Mouse (Mus musculus) heart, embryonic 10.5 days (tissue): ENCODE measurements around the gene Rnf4. TPM values are rescaled to one million over a fixed set of nuclear protein-coding genes. Genes with fewer than 3 reads are reported as not detected.

Source experiments
- DNase-seq: peaks from one replicate; pipeline ENCODE4 v3.0.0-alpha.2; 2017; ENCODE audit warnings: low spot score
- H3K27ac ChIP-seq: fragments of 300-500 bp; sonication (generic); 2 replicates; pipeline ENCODE4 v1.5.1; 2016; ENCODE audit warnings: mild to moderate bottlenecking
- H3K27me3 ChIP-seq: fragments of 300-500 bp; sonication (generic); 2 replicates; pipeline ENCODE4 v1.6.1; 2016; ENCODE audit warnings: mild to moderate bottlenecking; ENCODE audit not compliant: poor library complexity, insufficient read depth, severe bottlenecking
- H3K36me3 ChIP-seq: fragments of 300-500 bp; sonication (generic); 2 replicates; pipeline ENCODE4 v1.6.1; 2016; ENCODE audit warnings: mild to moderate bottlenecking, moderate library complexity
- H3K4me1 ChIP-seq: fragments of 300-500 bp; sonication (generic); 2 replicates; pipeline ENCODE4 v1.6.1; 2016; ENCODE audit warnings: mild to moderate bottlenecking
- H3K4me3 ChIP-seq: fragments of 300-500 bp; sonication (generic); 2 replicates; pipeline ENCODE4 v1.5.1; 2016; ENCODE audit warnings: mild to moderate bottlenecking, moderate library complexity
- H3K9me3 ChIP-seq: fragments of 300-500 bp; sonication (generic); 2 replicates; pipeline ENCODE4 v1.6.1; 2016; ENCODE audit warnings: mild to moderate bottlenecking, moderate library complexity
- WGBS: fragments of 180-500 bp; shearing (Covaris S2); methylation state at CpG from one replicate; pipeline ENCODE4 v1.1.7; 2016; 5-methylcytosine and 5-hydroxymethylcytosine counted together
- polyA plus RNA-seq: library from polyadenylated mRNA; unstranded; fragments of >200 nt; fragmentation: Nextera tagmentation; extraction: Ambion mirVana; gene quantifications from 2 replicates; pipeline ENCODE4 v1.2.1, GENCODE M21; 2016

Gene Rnf4
- polyA plus RNA-seq, 1 experiment from 2014 or later = 156 TPM

- Histone ChIP-seq H3K9me3 (no peaks in the 10 kb centered on the region), H3K27me3 (no peaks in the 10 kb centered on the region), H3K36me3 (peaks cover 74% of the 10 kb centered on the region), H3K27ac (no peak overlapping the region), H3K4me3 (no peak overlapping the region), H3K4me1 (0 out of 2 replicates have a peak, but pooled peaks cover 5% of the 10 kb centered on the region)
- DNase-seq = no peak
- WGBS = 90% methylated on average over 3 of the region's 3 CpGs
Measured at GRCm38 (mm10) chr5:34360261-34360660, 24.2 kb downstream of the Rnf4 start.

DNA sequence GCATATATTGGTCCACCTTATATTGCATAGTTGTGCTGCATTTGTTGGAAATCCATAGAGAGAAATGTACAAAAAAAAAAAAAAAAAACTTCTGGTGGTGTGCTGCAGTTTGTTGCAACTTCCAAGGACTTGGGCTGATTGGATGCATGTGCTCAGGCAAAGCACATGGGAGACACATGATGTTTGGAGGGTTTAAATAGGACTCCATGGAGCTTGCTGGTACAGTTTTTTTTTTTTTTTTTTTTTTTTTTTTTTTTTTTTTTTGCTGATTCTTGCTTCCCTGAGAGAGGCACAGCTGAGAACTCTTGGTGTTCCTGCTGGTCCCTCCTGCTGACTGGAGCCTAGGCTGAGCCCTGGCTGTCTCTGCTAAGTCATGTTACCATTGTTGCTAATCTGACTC lies 27.0 kb downstream of the Rnf4 start:
- Histone ChIP-seq H3K36me3 (peaks cover 50% of the 10 kb centered on the region), H3K9me3 (no peaks in the 10 kb centered on the region), H3K4me1 (0 out of 2 replicates have a peak, but pooled peaks cover 5% of the 10 kb centered on the region), H3K27ac (no peak overlapping the region), H3K27me3 (no peaks in the 10 kb centered on the region), H3K4me3 (no peak overlapping the region)
- no peak for DNase-seq

DNA sequence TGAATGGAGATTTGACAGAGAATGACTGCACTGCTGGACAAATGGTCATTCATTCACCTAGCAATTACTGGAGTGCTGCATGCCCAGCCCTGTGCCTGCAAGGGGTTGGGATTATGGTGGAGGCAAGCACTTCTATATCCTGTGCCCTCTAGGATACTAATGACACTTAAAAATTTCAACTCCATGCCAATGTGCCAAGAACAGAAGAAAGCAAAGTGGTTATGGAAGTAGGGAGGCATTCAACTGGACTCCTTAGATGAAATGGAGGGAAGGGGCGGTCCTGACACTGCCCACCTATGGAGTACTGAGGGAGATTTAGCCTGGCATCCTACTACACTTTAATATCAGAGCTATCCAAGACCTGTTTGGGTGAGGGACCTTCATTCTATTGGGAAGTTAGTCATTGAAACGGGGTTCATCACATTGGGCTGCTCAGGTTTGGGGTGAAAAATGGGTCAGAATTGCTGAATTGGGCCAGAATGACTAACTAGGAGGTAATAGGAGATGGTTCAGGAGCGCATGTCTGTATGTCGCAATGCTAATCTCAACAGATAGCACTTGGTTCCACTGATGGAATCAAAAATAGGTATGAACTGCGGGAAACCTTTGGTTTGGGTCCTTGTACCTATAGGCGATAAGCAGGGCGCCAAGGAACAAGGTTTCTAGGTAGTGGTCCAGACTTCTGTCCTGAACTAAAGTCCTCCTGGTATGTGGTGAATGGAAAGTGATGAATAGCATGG lies 32.6 kb downstream of the Rnf4 start:
- Histone ChIP-seq H3K9me3 (no peaks in the 10 kb centered on the region), H3K27me3 (no peaks in the 10 kb centered on the region), H3K36me3 (peaks cover 11% of the 10 kb centered on the region), H3K4me3 (peak overlapping the region; percentile 87), H3K4me1 (peaks cover 13% of the 10 kb centered on the region), H3K27ac (peak overlapping the region; percentile 95)
- WGBS = 61% methylated on average over 7 of the region's 7 CpGs
- DNase-seq = no peak

- peaks cover 10% of the 10 kb centered on the region for H3K36me3 ChIP-seq
- WGBS = under 1% methylated on average over 59 of the region's 64 CpGs
- peak within 1 kb of the TSS; percentile 95 for H3K27ac ChIP-seq
- peaks cover 13% of the 10 kb centered on the region for H3K4me1 ChIP-seq
- DNase-seq = peak; percentile 98
- H3K27me3 ChIP-seq = no peaks in the 10 kb centered on the region
- no peaks in the 10 kb centered on the region for H3K9me3 ChIP-seq
- H3K4me3 ChIP-seq = peak within 1 kb of the TSS; percentile 87
Measured at GRCm38 (mm10) chr5:34369341-34370021, 33.4 kb downstream of the Rnf4 start, which contains the start of gene Fam193a. Gene Fam193a, plus strand, starts transcription at chr5:34369933.

DNA sequence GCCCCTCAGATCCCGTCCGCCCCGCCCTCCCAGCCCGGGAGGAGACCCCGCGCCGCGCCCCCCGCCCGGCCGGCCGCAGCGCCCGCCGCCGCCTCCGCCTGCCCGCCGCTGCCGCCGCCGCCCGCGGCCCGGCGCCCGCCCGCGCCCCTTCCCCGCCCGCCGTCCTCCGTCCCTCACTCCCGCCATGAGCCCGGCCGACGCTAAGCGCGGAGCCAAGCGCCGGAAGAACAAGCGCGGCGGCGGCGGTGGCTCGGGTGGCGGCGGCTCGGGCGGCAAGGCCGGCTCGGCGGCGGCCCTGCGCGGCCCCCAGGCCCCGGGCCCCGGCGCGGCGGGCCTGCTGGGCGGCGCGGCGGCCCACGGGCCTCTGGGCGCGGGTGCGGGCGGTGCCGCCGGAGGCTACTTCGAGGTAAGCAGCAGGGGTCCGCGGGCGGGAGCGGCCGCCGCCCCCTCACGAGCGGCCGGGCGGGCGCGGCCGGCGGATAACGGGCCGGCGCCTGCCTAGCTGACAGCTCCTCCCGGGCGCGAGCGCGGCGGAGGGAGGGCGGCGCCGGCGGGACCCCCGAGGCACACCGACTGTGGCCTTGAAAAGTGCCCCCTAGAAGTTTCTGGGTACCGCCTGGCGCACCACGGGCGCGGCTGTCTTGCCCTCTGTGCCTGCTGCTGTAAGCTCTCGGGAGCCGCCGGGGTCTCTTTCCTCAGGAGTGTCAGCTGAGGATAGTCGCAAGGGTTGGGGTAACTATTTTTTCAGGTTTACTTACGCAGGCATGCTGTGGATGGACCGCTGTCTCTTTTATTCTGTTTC lies 34.1 kb downstream of the Rnf4 start:
- Histone ChIP-seq H3K4me1 (peaks cover 13% of the 10 kb centered on the region), H3K27me3 (no peaks in the 10 kb centered on the region), H3K27ac (peak overlapping the region; percentile 95), H3K36me3 (peaks cover 3% of the 10 kb centered on the region; the same call in 1 of the 2 replicates), H3K4me3 (peak overlapping the region; percentile 87), H3K9me3 (no peaks in the 10 kb centered on the region)
- DNase-seq = peak; percentile 78
- 11% methylated on average over 108 of the region's 114 CpGs for WGBS

GRCm38 (mm10) chr5:34370840-34371239 lies 34.8 kb downstream of the Rnf4 start:
- H3K27me3 ChIP-seq = no peaks in the 10 kb centered on the region

GRCm38 (mm10) chr5:34372141-34372540 lies 36.1 kb downstream of the Rnf4 start:
- Histone ChIP-seq H3K27ac (no peak overlapping the region), H3K4me3 (no peak overlapping the region), H3K9me3 (no peaks in the 10 kb centered on the region), H3K27me3 (no peaks in the 10 kb centered on the region), H3K4me1 (peaks cover 13% of the 10 kb centered on the region), H3K36me3 (no peaks in the 10 kb centered on the region)
- DNase-seq = no peak

More at GRCm38 (mm10) chr5:34370840-34371239, 34.8 kb downstream of the Rnf4 start:
- Histone ChIP-seq H3K27ac (no peak overlapping the region), H3K4me1 (peaks cover 13% of the 10 kb centered on the region), H3K36me3 (no peaks in the 10 kb centered on the region), H3K9me3 (no peaks in the 10 kb centered on the region), H3K4me3 (peak overlapping the region; percentile 87)
- no peak for DNase-seq
- WGBS = 29% methylated on average over 8 of the region's 8 CpGs

DNA sequence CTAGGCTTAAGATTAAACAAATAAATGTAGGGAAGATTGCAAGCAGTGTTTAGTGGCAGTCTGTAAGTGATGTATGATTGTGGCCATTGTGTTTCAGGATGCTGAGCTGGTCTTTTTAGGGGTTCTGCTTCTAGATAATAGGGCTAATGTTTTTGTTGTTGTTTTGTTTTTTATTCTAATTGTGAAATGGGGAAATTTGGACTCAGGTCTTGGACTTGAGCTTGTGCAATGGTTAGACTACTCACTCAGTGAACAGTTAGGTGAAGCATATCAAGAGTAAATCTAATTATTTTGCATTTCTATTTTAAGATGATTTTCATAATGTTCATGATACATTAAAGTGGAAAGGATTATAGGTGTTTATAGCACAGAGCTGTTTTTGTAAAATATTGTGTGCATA lies 36.5 kb downstream of the Rnf4 start:
- DNase-seq = no peak
- H3K4me3 ChIP-seq = no peak overlapping the region
- no peaks in the 10 kb centered on the region for H3K36me3 ChIP-seq
- no peaks in the 10 kb centered on the region for H3K27me3 ChIP-seq
- peaks cover 13% of the 10 kb centered on the region for H3K4me1 ChIP-seq
- no peak overlapping the region for H3K27ac ChIP-seq
- H3K9me3 ChIP-seq = no peaks in the 10 kb centered on the region

- no peaks in the 10 kb centered on the region for H3K9me3 ChIP-seq
- H3K27me3 ChIP-seq = no peaks in the 10 kb centered on the region
- 0 out of 2 replicates have a peak, but pooled peaks cover 3% of the 10 kb centered on the region for H3K4me1 ChIP-seq
- no peak overlapping the region for H3K4me3 ChIP-seq
- DNase-seq = no peak
- no peaks in the 10 kb centered on the region for H3K36me3 ChIP-seq
- no peak overlapping the region for H3K27ac ChIP-seq
Measured at GRCm38 (mm10) chr5:34378787-34379186, 42.7 kb downstream of the Rnf4 start.

DNA sequence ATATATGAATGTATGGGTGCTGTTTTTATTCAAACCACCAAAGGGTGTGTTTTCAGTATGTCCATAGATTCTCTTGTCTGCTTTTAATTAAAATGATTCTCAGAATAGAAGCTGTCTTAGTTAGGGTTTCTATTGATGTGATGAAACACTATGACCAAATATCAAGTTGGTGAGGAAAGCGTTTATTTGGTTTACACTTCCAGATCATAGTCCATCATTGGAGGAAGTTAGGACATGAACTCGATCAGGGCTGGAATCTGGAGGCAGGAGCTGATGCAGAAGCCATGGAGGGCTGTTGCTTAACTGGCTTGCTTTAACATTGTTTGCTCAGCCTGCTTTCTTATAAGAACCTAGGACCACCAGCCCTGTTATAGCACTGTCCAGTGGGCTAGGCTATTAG lies 45.6 kb downstream of the Rnf4 start:
- H3K4me1 ChIP-seq = 0 out of 2 replicates have a peak, but pooled peaks cover 3% of the 10 kb centered on the region

DNA sequence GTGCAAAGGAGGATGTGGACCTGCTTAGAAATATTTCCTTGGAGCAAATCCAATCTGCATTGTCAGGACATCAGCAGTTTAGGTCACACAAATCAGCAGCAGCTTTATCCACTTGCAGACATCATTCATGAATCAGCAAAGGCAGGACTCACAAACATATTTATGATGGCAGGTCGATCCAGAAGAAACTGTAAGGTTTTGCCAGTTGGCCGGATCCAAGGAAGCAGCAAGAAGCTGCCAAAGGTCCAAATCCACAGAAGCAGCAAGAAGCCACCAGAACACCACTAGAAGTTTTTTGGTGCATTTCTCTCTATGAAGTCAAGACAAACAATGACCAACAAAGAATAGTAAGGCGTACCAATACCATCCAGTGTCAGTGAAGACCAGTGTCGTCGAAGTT lies 49.5 kb downstream of the Rnf4 start:
- H3K4me3 ChIP-seq = no peak overlapping the region

More for the DNA sequence above, 45.6 kb downstream of the Rnf4 start:
- H3K27ac ChIP-seq = no peak overlapping the region
- DNase-seq = no peak
- H3K27me3 ChIP-seq = no peaks in the 10 kb centered on the region
- no peak overlapping the region for H3K4me3 ChIP-seq
- 90% methylated on average over 2 of the region's 2 CpGs for WGBS
- H3K36me3 ChIP-seq = peaks cover 10% of the 10 kb centered on the region
- H3K9me3 ChIP-seq = no peaks in the 10 kb centered on the region

GRCm38 (mm10) chr5:34386744-34387143 lies 50.7 kb downstream of the Rnf4 start:
- H3K9me3 ChIP-seq = no peaks in the 10 kb centered on the region
- 92% methylated on average over 2 of the region's 2 CpGs for WGBS
- no peaks in the 10 kb centered on the region for H3K27me3 ChIP-seq
- H3K4me1 ChIP-seq = no peaks in the 10 kb centered on the region
- no peak overlapping the region for H3K27ac ChIP-seq
- H3K4me3 ChIP-seq = no peak overlapping the region
- no peak for DNase-seq
- peaks cover 10% of the 10 kb centered on the region for H3K36me3 ChIP-seq

More for the DNA sequence above, 49.5 kb downstream of the Rnf4 start:
- peaks cover 10% of the 10 kb centered on the region for H3K36me3 ChIP-seq
- no peaks in the 10 kb centered on the region for H3K9me3 ChIP-seq
- no peaks in the 10 kb centered on the region for H3K4me1 ChIP-seq
- no peak for DNase-seq
- no peak overlapping the region for H3K27ac ChIP-seq
- 96% methylated on average over 5 of the region's 5 CpGs for WGBS
- H3K27me3 ChIP-seq = no peaks in the 10 kb centered on the region

DNA sequence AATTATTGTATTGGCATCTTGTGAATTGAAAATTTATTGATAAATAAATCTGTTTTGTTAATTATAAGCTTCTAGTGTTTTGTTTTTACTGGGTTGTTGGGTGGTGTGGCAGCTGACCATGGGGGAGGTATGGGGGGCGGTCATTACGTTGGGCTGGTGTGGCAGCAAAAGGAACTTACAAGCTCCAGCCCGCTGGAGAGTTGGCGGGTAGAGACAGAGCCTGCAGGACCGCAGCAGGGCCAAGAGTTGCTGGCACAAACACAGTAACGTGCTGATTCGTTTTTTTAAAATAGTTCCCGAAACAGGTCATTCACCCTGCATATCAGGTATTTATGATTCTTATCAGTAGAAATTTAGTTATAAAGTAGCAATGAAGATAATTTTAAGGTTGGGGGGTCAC lies 57.2 kb downstream of the Rnf4 start:
- Histone ChIP-seq H3K4me1 (no peaks in the 10 kb centered on the region; the same call in 1 of the 2 replicates), H3K27ac (no peak overlapping the region), H3K9me3 (no peaks in the 10 kb centered on the region), H3K4me3 (no peak overlapping the region), H3K27me3 (no peaks in the 10 kb centered on the region), H3K36me3 (no peaks in the 10 kb centered on the region)
- DNase-seq = no peak
- 92% methylated on average over 8 of the region's 8 CpGs for WGBS
